Mouse (Mus musculus) neural tube, embryonic 15.5 days (tissue): Measurements from ENCODE around the gene Grip2. TPM values are rescaled to one million over a fixed set of nuclear protein-coding genes. Genes with fewer than 3 reads are reported as not detected.
A peak's percentile ranks its signal among the peaks of the same experiment; 100 is the strongest.

Experiments
- ATAC-seq: fragments of 200-750 bp; cut with Nextera tagmentation; 2 replicates; pipeline ENCODE4 v1.8.0; 2017; ENCODE audit warnings: mild to moderate bottlenecking, moderate TSS enrichment, moderate library complexity; ENCODE audit not compliant: low FRiP score
- H3K27ac ChIP-seq: fragments of 300-500 bp; sonication (generic); replicated peaks from 2 replicates; pipeline ENCODE4 v1.5.1; 2015; ENCODE audit warnings: mild to moderate bottlenecking, inconsistent platforms
- H3K27me3 ChIP-seq: fragments of 300-500 bp; sonication (generic); replicated peaks from 2 replicates; pipeline ENCODE4 v1.6.1; 2015; ENCODE audit warnings: inconsistent platforms
- H3K36me3 ChIP-seq: fragments of 300-500 bp; sonication (generic); 2 replicates; pipeline ENCODE4 v1.6.1; 2015; ENCODE audit warnings: inconsistent platforms
- H3K4me1 ChIP-seq: fragments of 300-500 bp; sonication (generic); 2 replicates; pipeline ENCODE4 v1.6.1; 2015; ENCODE audit warnings: inconsistent platforms
- H3K4me2 ChIP-seq: fragments of 300-500 bp; sonication (generic); 2 replicates; pipeline ENCODE4 v1.6.1; 2015; ENCODE audit warnings: inconsistent platforms, mild to moderate bottlenecking, moderate library complexity
- H3K4me3 ChIP-seq: fragments of 300-500 bp; sonication (generic); replicated peaks from 2 replicates; pipeline ENCODE4 v1.5.1; 2015; ENCODE audit warnings: mild to moderate bottlenecking, inconsistent platforms
- H3K9ac ChIP-seq: fragments of 300-500 bp; sonication (generic); replicated peaks from 2 replicates; pipeline ENCODE4 v1.6.1; 2015; ENCODE audit warnings: mild to moderate bottlenecking, inconsistent platforms
- H3K9me3 ChIP-seq: fragments of 300-500 bp; sonication (generic); replicated peaks from 2 replicates; pipeline ENCODE4 v1.6.1; 2016; ENCODE audit warnings: inconsistent platforms
- WGBS: fragments of 180-500 bp; shearing (Covaris S2); methylation state at CpG from one replicate; pipeline ENCODE4 v1.1.7; 2015; ENCODE audit warnings: mixed read lengths; 5-methylcytosine and 5-hydroxymethylcytosine counted together
- polyA plus RNA-seq: library from polyadenylated mRNA; unstranded; fragments of >200 nt; fragmentation: Nextera tagmentation; extraction: Ambion mirVana; gene quantifications from 2 replicates; pipeline ENCODE4 v1.2.1, GENCODE M21; 2015

Grip2 gene
- polyA plus RNA-seq, 1 experiment from 2014 or later, result 8.6 TPM

- H3K27me3 ChIP-seq, result no peaks in the 10 kb centered on the region
- H3K4me2 ChIP-seq, result no peak overlapping the region
- WGBS, result 43% methylated on average over 6 of the region's 6 CpGs
- no peaks in the 10 kb centered on the region for H3K9me3 ChIP-seq
- peaks cover 43% of the 10 kb centered on the region for H3K4me1 ChIP-seq
- no peak overlapping the region for H3K9ac ChIP-seq
- no peak for ATAC-seq
- peaks cover 63% of the 10 kb centered on the region for H3K36me3 ChIP-seq
- H3K27ac ChIP-seq, result peak overlapping the region; percentile 7; the same call in 1 of the 2 replicates
- H3K4me3 ChIP-seq, result no peak overlapping the region
Observed at GRCm38 (mm10) chr6:91728939-91729619, 98.0 kb downstream of the Grip2 start.

GRCm38 (mm10) chr6:91727361-91727760, 99.7 kb downstream of the Grip2 start:
- 79% methylated on average over 1 of the region's 1 CpGs for WGBS
- no peak overlapping the region for H3K4me3 ChIP-seq
- no peaks in the 10 kb centered on the region for H3K9me3 ChIP-seq
- no peak overlapping the region for H3K9ac ChIP-seq
- no peak overlapping the region for H3K27ac ChIP-seq
- H3K4me1 ChIP-seq, result peaks cover 43% of the 10 kb centered on the region
- H3K4me2 ChIP-seq, result no peak overlapping the region
- H3K27me3 ChIP-seq, result no peaks in the 10 kb centered on the region
- no peak for ATAC-seq
- peaks cover 59% of the 10 kb centered on the region for H3K36me3 ChIP-seq

- WGBS, result 29% methylated on average over 12 of the region's 12 CpGs
- Histone ChIP-seq H3K4me2 (no peak overlapping the region), H3K9me3 (no peaks in the 10 kb centered on the region), H3K36me3 (peaks cover 32% of the 10 kb centered on the region), H3K4me1 (peaks cover 38% of the 10 kb centered on the region), H3K27ac (no peak overlapping the region), H3K27me3 (no peaks in the 10 kb centered on the region), H3K4me3 (no peak overlapping the region), H3K9ac (no peak overlapping the region)
- ATAC-seq, result no peak
Observed at GRCm38 (mm10) chr6:91721215-91721701, 105.8 kb downstream of the Grip2 start.

GRCm38 (mm10) chr6:91720588-91721214, 106.3 kb downstream of the Grip2 start:
- Histone ChIP-seq H3K27ac (peak overlapping the region; percentile 86), H3K4me2 (peak overlapping the region; percentile 22), H3K4me1 (peaks cover 38% of the 10 kb centered on the region), H3K9me3 (no peaks in the 10 kb centered on the region), H3K4me3 (no peak overlapping the region), H3K9ac (peak overlapping the region; percentile 6; the same call in 1 of the 2 replicates), H3K27me3 (no peaks in the 10 kb centered on the region), H3K36me3 (peaks cover 26% of the 10 kb centered on the region)
- WGBS, result 33% methylated on average over 4 of the region's 4 CpGs
- ATAC-seq, result peak; percentile 23; the same call in 1 of the 2 replicates

- WGBS, result 4% methylated on average over 9 of the region's 9 CpGs
- peak overlapping the region; percentile 33; the same call in 1 of the 2 replicates for H3K9ac ChIP-seq
- no peak overlapping the region for H3K4me3 ChIP-seq
- peaks cover 38% of the 10 kb centered on the region for H3K4me1 ChIP-seq
- peak overlapping the region; percentile 86 for H3K27ac ChIP-seq
- H3K9me3 ChIP-seq, result no peaks in the 10 kb centered on the region
- peak overlapping the region; percentile 27 for H3K4me2 ChIP-seq
- H3K27me3 ChIP-seq, result no peaks in the 10 kb centered on the region
- peak; percentile 83 for ATAC-seq
- H3K36me3 ChIP-seq, result peaks cover 20% of the 10 kb centered on the region
Observed at GRCm38 (mm10) chr6:91719865-91720533, 107.1 kb downstream of the Grip2 start.

GRCm38 (mm10) chr6:91719042-91719747, 107.9 kb downstream of the Grip2 start:
- Histone ChIP-seq H3K4me2 (no peak overlapping the region), H3K36me3 (peaks cover 12% of the 10 kb centered on the region), H3K27ac (peak overlapping the region; percentile 86), H3K27me3 (no peaks in the 10 kb centered on the region), H3K4me3 (no peak overlapping the region), H3K9ac (no peak overlapping the region), H3K4me1 (peaks cover 41% of the 10 kb centered on the region), H3K9me3 (no peaks in the 10 kb centered on the region)
- WGBS, result 55% methylated on average over 6 of the region's 6 CpGs
- ATAC-seq, result peak; percentile 62

- ATAC-seq, result no peak
- Histone ChIP-seq H3K4me2 (no peak overlapping the region), H3K27ac (peak overlapping the region; percentile 86), H3K27me3 (no peaks in the 10 kb centered on the region), H3K4me1 (peaks cover 45% of the 10 kb centered on the region), H3K9ac (no peak overlapping the region), H3K36me3 (peaks cover 6% of the 10 kb centered on the region), H3K4me3 (no peak overlapping the region), H3K9me3 (no peaks in the 10 kb centered on the region)
- WGBS, result 46% methylated on average over 3 of the region's 3 CpGs
Observed at GRCm38 (mm10) chr6:91718603-91719002, 108.4 kb downstream of the Grip2 start.

- peaks cover under 1% of the 10 kb centered on the region for H3K36me3 ChIP-seq
- no peak overlapping the region for H3K4me2 ChIP-seq
- H3K27ac ChIP-seq, result peak overlapping the region; percentile 86
- no peak overlapping the region for H3K4me3 ChIP-seq
- no peak overlapping the region for H3K9ac ChIP-seq
- H3K27me3 ChIP-seq, result no peaks in the 10 kb centered on the region
- ATAC-seq, result no peak
- 82% methylated on average over 2 of the region's 2 CpGs for WGBS
- peaks cover 49% of the 10 kb centered on the region for H3K4me1 ChIP-seq
- no peaks in the 10 kb centered on the region for H3K9me3 ChIP-seq
Observed at GRCm38 (mm10) chr6:91718067-91718466, 109.0 kb downstream of the Grip2 start.

- H3K4me1 ChIP-seq, result peaks cover 58% of the 10 kb centered on the region
- H3K4me3 ChIP-seq, result no peak overlapping the region
- H3K9ac ChIP-seq, result no peak overlapping the region
- H3K27ac ChIP-seq, result no peak overlapping the region
- peaks cover 8% of the 10 kb centered on the region; the same call in 1 of the 2 replicates for H3K36me3 ChIP-seq
- no peak for ATAC-seq
- no peak overlapping the region for H3K4me2 ChIP-seq
- no peaks in the 10 kb centered on the region for H3K9me3 ChIP-seq
- no peaks in the 10 kb centered on the region for H3K27me3 ChIP-seq
- 82% methylated on average over 6 of the region's 6 CpGs for WGBS
Observed at GRCm38 (mm10) chr6:91715988-91716810, 110.9 kb downstream of the Grip2 start.

- H3K4me1 ChIP-seq, result peaks cover 48% of the 10 kb centered on the region
- H3K36me3 ChIP-seq, result peaks cover 9% of the 10 kb centered on the region; the same call in 1 of the 2 replicates
- H3K27ac ChIP-seq, result no peak overlapping the region
- WGBS, result 88% methylated on average over 8 of the region's 8 CpGs
- no peaks in the 10 kb centered on the region for H3K27me3 ChIP-seq
- H3K4me2 ChIP-seq, result no peak overlapping the region
- no peak for ATAC-seq
- H3K4me3 ChIP-seq, result no peak overlapping the region
- H3K9me3 ChIP-seq, result no peaks in the 10 kb centered on the region
- H3K9ac ChIP-seq, result no peak overlapping the region
Observed at GRCm38 (mm10) chr6:91715023-91715422, 112.0 kb downstream of the Grip2 start.
